Mouse (Mus musculus) left cerebral cortex, adult 6 months (tissue): ENCODE data around the gene 4932414N04Rik. TPM values are rescaled to one million over a fixed set of nuclear protein-coding genes. Genes with fewer than 3 reads are reported as not detected.

ENCODE experiments used
- long read RNA-seq, 2 experiments: library from polyadenylated mRNA; unstranded; transcript quantifications; one replicate each; pipeline ENCODE4 v2.0.0; 2019 to 2020
- polyA plus RNA-seq: library from polyadenylated mRNA; unstranded; fragments of <200 nt; fragmentation: Nextera tagmentation; gene quantifications from 2 replicates; pipeline ENCODE4 v1.2.3, GENCODE M21; 2021

The 4932414N04Rik gene
- not detected in 2 replicates for polyA plus RNA-seq
- long read RNA-seq, experiment 1: 0 reads
- long read RNA-seq, experiment 2: 0 reads

DNA sequence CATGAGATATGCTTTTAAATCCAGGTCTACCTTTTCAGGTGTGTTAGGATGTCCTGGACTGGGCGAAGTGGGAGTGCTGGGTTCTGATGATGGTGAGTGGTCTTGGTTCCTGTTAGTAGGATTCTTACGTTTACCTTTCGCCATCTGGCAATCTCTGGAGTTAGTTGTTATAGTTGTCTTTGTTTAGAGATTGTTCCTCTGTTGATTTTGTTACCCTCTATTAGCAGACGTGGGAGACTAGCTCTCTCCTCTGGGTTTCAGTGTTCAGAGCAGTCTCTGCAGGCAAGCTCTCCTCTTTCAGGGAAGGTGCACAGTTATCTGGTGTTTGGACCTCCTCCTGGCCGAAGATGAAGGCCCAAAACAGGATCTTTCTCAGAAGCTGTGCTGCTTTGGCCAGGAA lies at the start of gene 4932414N04Rik:
TSS of gene 4932414N04Rik (plus strand) at position 301 of the 400 bp plus-strand sequence.

Other genes with a start within 250 kb of the 4932414N04Rik start
- gene Stk39, start 184.2 kb upstream of the 4932414N04Rik start, polyA plus RNA-seq: 14.2 and 40.1 TPM in 2 replicates
- gene 4933409G03Rik, start 74.1 kb upstream of the 4932414N04Rik start, polyA plus RNA-seq: not detected in 2 replicates
- gene Cers6, start 205.0 kb downstream of the 4932414N04Rik start, polyA plus RNA-seq: 16.7 and 21.9 TPM in 2 replicates